Mouse (Mus musculus) midbrain, embryonic 14.5 days (tissue): ENCODE measurements around the gene N4bp2l1. TPM values are rescaled to one million over a fixed set of nuclear protein-coding genes. Genes with fewer than 3 reads are reported as not detected.

ENCODE experiments used
- ATAC-seq: fragments of 200-750 bp; cut with Nextera tagmentation; 2 replicates; pipeline ENCODE4 v1.8.0; 2017; ENCODE audit warnings: moderate number of reproducible peaks, moderate library complexity; ENCODE audit not compliant: low FRiP score, low TSS enrichment
- DNase-seq: peaks from one replicate; pipeline ENCODE4 v3.0.0-alpha.2; 2015
- H3K27ac ChIP-seq: fragments of 300-500 bp; sonication (generic); replicated peaks from 2 replicates; pipeline ENCODE4 v1.5.1; 2014; ENCODE audit warnings: mild to moderate bottlenecking, low read depth, low read length, moderate library complexity
- H3K27me3 ChIP-seq: fragments of 300-500 bp; sonication (generic); 2 replicates; pipeline ENCODE4 v1.6.1; 2014; ENCODE audit warnings: low read length, control low read depth, mixed read lengths; ENCODE audit not compliant: control insufficient read depth, insufficient read depth
- H3K36me3 ChIP-seq: fragments of 300-500 bp; sonication (generic); 2 replicates; pipeline ENCODE4 v1.6.1; 2014; ENCODE audit warnings: low read length, control low read depth; ENCODE audit not compliant: control insufficient read depth, insufficient read depth
- H3K4me1 ChIP-seq: fragments of 300-500 bp; sonication (generic); 2 replicates; pipeline ENCODE4 v1.6.1; 2014; ENCODE audit warnings: mild to moderate bottlenecking, antibody characterized with exemption, low read length, control low read depth; ENCODE audit not compliant: control insufficient read depth, insufficient read depth
- H3K4me2 ChIP-seq: fragments of 300-500 bp; sonication (generic); 2 replicates; pipeline ENCODE4 v1.6.1; 2014; ENCODE audit warnings: mild to moderate bottlenecking, low read length, moderate library complexity
- H3K4me3 ChIP-seq: fragments of 300-500 bp; sonication (generic); replicated peaks from 2 replicates; pipeline ENCODE4 v1.5.1; 2014; ENCODE audit warnings: low read depth, low read length
- H3K9ac ChIP-seq: fragments of 300-500 bp; sonication (generic); replicated peaks from 2 replicates; pipeline ENCODE4 v1.6.1; 2014; ENCODE audit warnings: mild to moderate bottlenecking, low read length, moderate library complexity
- H3K9me3 ChIP-seq: fragments of 300-500 bp; sonication (generic); 2 replicates; pipeline ENCODE4 v1.6.1; 2016; ENCODE audit warnings: low read length, control low read depth, mixed read lengths; ENCODE audit not compliant: control insufficient read depth
- WGBS: fragments of 180-500 bp; shearing (Covaris S2); extraction: QIAGEN DNeasy Blood & Tissue Kit; methylation state at CpG from one replicate; pipeline ENCODE4 v1.1.7; 2014; 5-methylcytosine and 5-hydroxymethylcytosine counted together
- polyA plus RNA-seq: library from polyadenylated mRNA; unstranded; fragments of >200 nt; fragmentation: Nextera tagmentation; extraction: Ambion mirVana; gene quantifications from 2 replicates; pipeline ENCODE4 v1.2.1, GENCODE M21; 2014

Gene N4bp2l1
- polyA plus RNA-seq, 1 experiment from 2014 or later: 12.9 TPM

GRCm38 (mm10) chr5:150601441-150602230 lies 4.6 kb upstream of the N4bp2l1 start:
- no peaks in the 10 kb centered on the region for H3K4me1 ChIP-seq
- H3K9ac ChIP-seq: no peak overlapping the region
- ATAC-seq (no peak), DNase-seq (peak; percentile 40)
- peak overlapping the region; percentile 43; the same call in 1 of the 2 replicates for H3K27ac ChIP-seq
- 67% methylated on average over 14 of the region's 14 CpGs for WGBS
- no peak overlapping the region for H3K4me3 ChIP-seq
- H3K9me3 ChIP-seq: no peaks in the 10 kb centered on the region
- H3K4me2 ChIP-seq: no peak overlapping the region
- no peaks in the 10 kb centered on the region for H3K27me3 ChIP-seq
- peaks cover 6% of the 10 kb centered on the region; the same call in 1 of the 2 replicates for H3K36me3 ChIP-seq

DNA sequence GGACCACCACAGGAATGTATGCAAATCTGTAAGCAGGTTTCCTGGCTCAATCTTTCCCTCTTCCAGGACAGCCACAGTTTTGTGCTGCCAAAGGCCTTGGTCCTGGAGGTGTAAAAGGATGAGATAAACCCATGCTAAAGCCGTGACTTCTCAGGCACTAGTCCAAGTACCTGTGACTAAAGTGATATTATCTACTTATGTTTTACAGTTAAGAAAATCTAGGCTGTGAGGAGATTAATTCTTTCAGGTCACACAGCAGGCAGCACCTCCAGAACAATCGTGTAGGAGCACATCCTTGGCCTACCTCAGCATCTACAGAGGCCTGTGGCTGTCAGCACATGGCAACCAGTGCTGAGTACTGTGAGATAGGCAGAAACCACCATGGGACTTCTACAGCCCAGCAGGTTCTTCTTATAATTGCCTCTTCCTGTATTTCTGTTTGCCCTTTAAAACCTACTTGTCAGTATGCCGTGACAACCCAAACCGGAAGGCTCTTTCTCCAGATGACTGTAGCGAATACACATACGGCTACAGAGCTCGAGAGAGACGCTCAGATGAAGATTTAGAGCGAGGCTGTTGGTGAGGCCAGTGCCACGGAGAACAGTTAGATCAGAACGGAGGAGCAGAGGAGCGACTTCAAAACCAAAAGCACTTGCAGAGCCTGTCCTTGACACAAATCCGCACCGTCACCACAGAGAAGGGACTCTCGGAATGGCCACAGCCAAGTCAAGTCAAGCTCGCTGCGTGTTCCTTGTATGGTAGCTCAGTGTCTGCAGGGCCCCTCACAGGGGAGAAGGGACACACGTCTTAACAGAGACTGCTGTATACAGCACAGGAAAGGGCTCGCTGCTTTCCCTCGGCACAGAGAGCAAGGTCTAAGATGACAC lies 3.8 kb upstream of the N4bp2l1 start:
- Histone ChIP-seq H3K27me3 (peaks cover 6% of the 10 kb centered on the region; the same call in 1 of the 2 replicates), H3K9ac (no peak overlapping the region), H3K9me3 (no peaks in the 10 kb centered on the region), H3K4me2 (no peak overlapping the region), H3K36me3 (no peaks in the 10 kb centered on the region; the same call in 1 of the 2 replicates), H3K4me3 (no peak overlapping the region), H3K27ac (peak overlapping the region; percentile 43; the same call in 1 of the 2 replicates), H3K4me1 (no peaks in the 10 kb centered on the region)
- ATAC-seq (no peak), DNase-seq (no peak)
- WGBS: 82% methylated on average over 20 of the region's 20 CpGs

- H3K9me3 ChIP-seq: no peaks in the 10 kb centered on the region
- ATAC-seq: no peak
- no peaks in the 10 kb centered on the region; the same call in 1 of the 2 replicates for H3K36me3 ChIP-seq
- DNase-seq: no peak
- no peak overlapping the region for H3K27ac ChIP-seq
- no peak overlapping the region for H3K4me3 ChIP-seq
- WGBS: 62% methylated on average over 13 of the region's 13 CpGs
- peaks cover 6% of the 10 kb centered on the region; the same call in 1 of the 2 replicates for H3K27me3 ChIP-seq
- peaks cover 3% of the 10 kb centered on the region; the same call in 1 of the 2 replicates for H3K4me1 ChIP-seq
- H3K4me2 ChIP-seq: no peak overlapping the region
- H3K9ac ChIP-seq: no peak overlapping the region
Measured at GRCm38 (mm10) chr5:150599301-150600294, 2.6 kb upstream of the N4bp2l1 start.

DNA sequence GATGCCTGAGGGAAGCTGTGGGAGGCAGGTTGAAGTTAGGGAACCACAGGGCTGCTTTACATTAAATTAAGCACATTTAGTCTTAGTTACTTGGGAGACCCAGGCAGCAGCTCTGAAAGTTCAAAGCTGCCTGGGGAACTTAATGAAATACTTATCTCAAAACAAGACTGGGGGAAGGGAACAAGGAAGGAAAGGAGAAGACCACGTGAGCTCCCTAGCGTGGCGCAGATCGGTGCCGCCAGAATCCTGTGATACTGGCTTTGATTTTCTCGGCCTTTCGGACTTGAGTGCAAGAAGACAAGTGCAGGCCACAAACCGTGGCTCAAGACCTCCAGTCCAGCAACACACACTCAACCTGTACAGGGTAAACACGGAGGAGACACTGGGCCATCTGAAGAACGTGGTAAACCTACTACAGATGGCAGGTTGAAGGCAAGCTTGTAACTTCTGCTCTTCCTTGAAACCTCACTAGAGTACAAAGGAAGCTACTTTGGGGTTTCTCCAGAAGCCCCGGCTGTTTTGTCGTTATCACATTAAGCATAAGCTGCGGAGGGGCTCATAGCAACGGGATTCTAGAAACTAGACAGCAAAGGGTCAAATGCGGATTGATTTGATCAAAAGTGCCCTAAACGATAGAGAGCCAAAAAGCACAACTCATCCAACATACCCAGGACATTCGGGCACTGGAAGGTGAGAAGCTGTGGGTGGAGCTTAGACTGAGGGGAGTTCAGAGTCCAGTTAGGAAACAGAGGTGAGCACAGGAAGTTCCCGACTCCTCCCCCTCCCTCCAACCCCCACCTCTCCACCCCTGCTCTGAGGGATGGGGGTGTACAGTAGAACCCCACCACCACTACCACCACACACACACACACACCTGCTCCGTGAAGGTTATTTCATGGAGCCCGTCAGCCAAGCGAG lies 1.5 kb upstream of the N4bp2l1 start:
- H3K4me1 ChIP-seq: peaks cover 5% of the 10 kb centered on the region; the same call in 1 of the 2 replicates
- H3K36me3 ChIP-seq: no peaks in the 10 kb centered on the region; the same call in 1 of the 2 replicates
- no peaks in the 10 kb centered on the region for H3K9me3 ChIP-seq
- DNase-seq (no peak), ATAC-seq (no peak)
- 70% methylated on average over 21 of the region's 21 CpGs for WGBS
- peaks cover 6% of the 10 kb centered on the region; the same call in 1 of the 2 replicates for H3K27me3 ChIP-seq
- H3K4me3 ChIP-seq: no peak overlapping the region
- no peak overlapping the region for H3K4me2 ChIP-seq
- no peak overlapping the region for H3K9ac ChIP-seq
- no peak overlapping the region for H3K27ac ChIP-seq

GRCm38 (mm10) chr5:150595366-150596016 lies 1.5 kb downstream of the N4bp2l1 start:
- Histone ChIP-seq H3K4me1 (peaks cover 5% of the 10 kb centered on the region; the same call in 1 of the 2 replicates), H3K4me3 (no peak overlapping the region), H3K4me2 (no peak overlapping the region), H3K9ac (no peak overlapping the region), H3K9me3 (no peaks in the 10 kb centered on the region), H3K27ac (no peak overlapping the region), H3K36me3 (no peaks in the 10 kb centered on the region), H3K27me3 (peaks cover 15% of the 10 kb centered on the region; the same call in 1 of the 2 replicates)
- WGBS: 56% methylated on average over 11 of the region's 11 CpGs
- ATAC-seq (no peak), DNase-seq (no peak)

- DNase-seq (no peak), ATAC-seq (no peak)
- Histone ChIP-seq H3K27me3 (peaks cover 15% of the 10 kb centered on the region; the same call in 1 of the 2 replicates), H3K4me2 (peak overlapping the region; percentile 99), H3K27ac (no peak overlapping the region; the same call in 1 of the 2 replicates), H3K36me3 (no peaks in the 10 kb centered on the region), H3K4me1 (peaks cover 5% of the 10 kb centered on the region; the same call in 1 of the 2 replicates), H3K4me3 (peak overlapping the region; percentile 82), H3K9ac (peak overlapping the region; percentile 65), H3K9me3 (no peaks in the 10 kb centered on the region)
- WGBS: 7% methylated on average over 17 of the region's 17 CpGs
Measured at GRCm38 (mm10) chr5:150594649-150595339, 2.2 kb downstream of the N4bp2l1 start.
